Mouse (Mus musculus) cerebellum, adult 2 months (tissue): ENCODE measurements at regions not wholly inside any gene's neighbourhood (a gene's known extent, or its start where the extent isn't known, plus 50 kb on each side); places are given as distances from the start of the nearest gene placed in this dataset.

Experiments used
- DNase-seq, 2 experiments: peaks; one replicate each; pipeline ENCODE4 v3.0.0; 2021
- H3K27ac ChIP-seq: fragments of 200-500 bp; 2 replicates; pipeline ENCODE4 v1.5.1; 2012; ENCODE audit warnings: low read length, control low read depth, inconsistent platforms; ENCODE audit not compliant: insufficient read depth
- H3K27me3 ChIP-seq: fragments of 200-500 bp; 2 replicates; pipeline ENCODE4 v1.6.1; 2012; ENCODE audit warnings: inconsistent platforms, mild to moderate bottlenecking, low read length, moderate library complexity; ENCODE audit not compliant: control insufficient read depth, insufficient read depth
- H3K4me1 ChIP-seq: fragments of 200-500 bp; 2 replicates; pipeline ENCODE4 v1.6.1; 2011; ENCODE audit warnings: low read length; ENCODE audit not compliant: control insufficient read depth, insufficient read depth
- H3K4me3 ChIP-seq: fragments of 200-500 bp; replicated peaks from 2 replicates; pipeline ENCODE3; 2011; ENCODE audit warnings: mild to moderate bottlenecking, low read depth, low read length, control low read depth; ENCODE audit not compliant: insufficient read depth
- CTCF ChIP-seq: fragments of 200-500 bp; IDR thresholded peaks from 2 replicates; pipeline ENCODE4 v1.5.1; 2011; ENCODE audit warnings: low read depth, mild to moderate bottlenecking, control low read depth, low read length, moderate library complexity, borderline replicate concordance; ENCODE audit not compliant: insufficient read depth
- POLR2A ChIP-seq: fragments of 200-500 bp; IDR thresholded peaks from 2 replicates; pipeline ENCODE4 v1.6.1; 2011; ENCODE audit warnings: low read length, control low read depth, borderline replicate concordance; ENCODE audit not compliant: insufficient read depth
- WGBS: fragments of 180-500 bp; shearing (Covaris S2); methylation state at CpG from one replicate; pipeline ENCODE4 v1.1.7; 2018; 5-methylcytosine and 5-hydroxymethylcytosine counted together

GRCm38 (mm10) chr5:111931733-111932132 lies 198.0 kb downstream of the Gm26897 start:
- Histone ChIP-seq H3K4me1 (peaks cover 18% of the 10 kb centered on the region), H3K27me3 (no peaks in the 10 kb centered on the region), H3K4me3 (no peak overlapping the region), H3K27ac (no peak overlapping the region)
- TF ChIP-seq CTCF (peak; percentile 44; the same call in 1 of the 2 replicates), POLR2A (no peak)
- 73% methylated on average over 3 of the region's 3 CpGs for WGBS
- DNase-seq, result no peak

GRCm38 (mm10) chr5:111935381-111936134 lies 201.8 kb downstream of the Gm26897 start:
- TF ChIP-seq CTCF, result no peak
- no peak for TF ChIP-seq POLR2A
- Histone ChIP-seq H3K4me1 (peaks cover 18% of the 10 kb centered on the region), H3K27ac (no peak overlapping the region), H3K4me3 (no peak overlapping the region), H3K27me3 (no peaks in the 10 kb centered on the region)
- peak; percentile 84 to 90 for DNase-seq
- 4% methylated on average over 3 of the region's 3 CpGs for WGBS

- 85% methylated on average over 16 of the region's 16 CpGs for WGBS
- Histone ChIP-seq H3K27me3 (peaks cover 2% of the 10 kb centered on the region; the same call in 1 of the 2 replicates), H3K4me3 (no peak overlapping the region), H3K4me1 (no peaks in the 10 kb centered on the region; the same call in none of the 2 replicates), H3K27ac (no peak overlapping the region)
- TF ChIP-seq CTCF (no peak), POLR2A (no peak)
- DNase-seq, result no peak
Observed at GRCm38 (mm10) chr5:111941831-111942230, 208.1 kb downstream of the Gm26897 start.

GRCm38 (mm10) chr5:111942792-111943191 lies 209.1 kb downstream of the Gm26897 start:
- no peak for DNase-seq
- H3K4me3 ChIP-seq, result no peak overlapping the region
- WGBS, result 95% methylated on average over 2 of the region's 2 CpGs
- H3K27me3 ChIP-seq, result peaks cover 2% of the 10 kb centered on the region; the same call in 1 of the 2 replicates
- TF ChIP-seq POLR2A, result no peak
- no peak for TF ChIP-seq CTCF
- no peaks in the 10 kb centered on the region; the same call in 1 of the 2 replicates for H3K4me1 ChIP-seq
- no peak overlapping the region for H3K27ac ChIP-seq

GRCm38 (mm10) chr5:111943337-111944162 lies 209.8 kb downstream of the Gm26897 start:
- Histone ChIP-seq H3K27me3 (peaks cover 2% of the 10 kb centered on the region; the same call in 1 of the 2 replicates), H3K4me3 (no peak overlapping the region), H3K27ac (no peak overlapping the region), H3K4me1 (no peaks in the 10 kb centered on the region; the same call in 1 of the 2 replicates)
- WGBS, result 80% methylated on average over 21 of the region's 21 CpGs
- no peak for TF ChIP-seq POLR2A
- no peak for DNase-seq

- DNase-seq, result no peak
- Histone ChIP-seq H3K4me1 (no peaks in the 10 kb centered on the region; the same call in 1 of the 2 replicates), H3K4me3 (no peak overlapping the region), H3K27ac (no peak overlapping the region), H3K27me3 (peaks cover 2% of the 10 kb centered on the region; the same call in 1 of the 2 replicates)
- 37% methylated on average over 28 of the region's 28 CpGs for WGBS
- TF ChIP-seq POLR2A, result no peak
- no peak for TF ChIP-seq CTCF
Observed at GRCm38 (mm10) chr5:111944273-111944971, 210.7 kb downstream of the Gm26897 start.

- 64% methylated on average over 3 of the region's 3 CpGs for WGBS
- Histone ChIP-seq H3K4me1 (no peaks in the 10 kb centered on the region; the same call in 1 of the 2 replicates), H3K4me3 (no peak overlapping the region), H3K27me3 (peaks cover 2% of the 10 kb centered on the region; the same call in 1 of the 2 replicates), H3K27ac (no peak overlapping the region)
- TF ChIP-seq CTCF, result no peak
- no peak for TF ChIP-seq POLR2A
- DNase-seq, result no peak
Observed at GRCm38 (mm10) chr5:111944972-111945285, 211.2 kb downstream of the Gm26897 start.
